Comparison of ENCODE assay signal across 47 mouse cellular contexts in the genomic region with DNA sequence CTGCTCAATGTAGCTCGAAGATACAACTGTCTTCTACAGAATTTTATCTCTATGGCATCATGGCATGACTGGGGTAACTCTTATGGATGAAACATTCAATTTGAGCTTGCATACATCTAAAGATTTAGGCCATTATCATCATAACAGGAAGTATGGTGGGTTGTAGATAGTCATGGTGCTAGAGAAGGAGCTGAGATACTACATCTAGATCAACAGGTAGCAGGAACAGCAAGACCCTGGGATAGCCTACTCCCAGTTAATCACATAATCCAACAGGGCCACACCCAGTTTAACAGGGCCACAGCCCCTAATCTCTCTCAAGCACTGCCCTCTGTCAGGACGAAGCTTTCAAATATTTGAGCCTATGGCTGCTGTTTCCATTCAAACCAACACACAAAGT. TPM values are rescaled to one million over a fixed set of nuclear protein-coding genes. Genes with fewer than 3 reads are reported as not detected.
"Had no signal": no experiment of that assay in that cellular context is flagged by ENCODE, and none has a peak within 500 bp of the region (broad histone marks: within the 10 kb centered on the region; RNA-seq: fewer than 3 reads in every experiment).

No protein-coding gene starts in this region.

- H3K27ac ChIP-seq: limb, embryonic 10.5 days; limb, embryonic 12.5 days; limb, embryonic 13.5 days; limb, embryonic 15.5 days; liver, embryonic 12.5 days; liver, embryonic 13.5 days; liver, embryonic 14.5 days; liver, embryonic 15.5 days; lung, embryonic 15.5 days; macrophage; midbrain, embryonic 10.5 days; midbrain, embryonic 12.5 days; midbrain, embryonic 13.5 days; midbrain, embryonic 15.5 days; neural tube, embryonic 12.5 days; neural tube, embryonic 13.5 days had no signal

- ATAC-seq: liver, embryonic 12.5 days; liver, postnatal 0 days; lung, postnatal 0 days; midbrain, embryonic 13.5 days; midbrain, embryonic 15.5 days; midbrain, embryonic 16.5 days had no signal

- H3K4me3 ChIP-seq: limb, embryonic 10.5 days; limb, embryonic 12.5 days; limb, embryonic 13.5 days; limb, embryonic 15.5 days; liver, embryonic 12.5 days; liver, embryonic 13.5 days; liver, embryonic 15.5 days; lung, embryonic 15.5 days; megakaryocyte, embryonic 14.5 days; midbrain, embryonic 10.5 days; midbrain, embryonic 12.5 days; midbrain, embryonic 13.5 days; midbrain, embryonic 15.5 days; myocyte; neural tube, embryonic 12.5 days; neural tube, embryonic 13.5 days had no signal

- DNase-seq: left cerebral cortex, postnatal 4 days; liver; liver, embryonic 13.5 days; liver, postnatal 0 days; lung, adult 18-20 months; lung, adult 2 months; lung, embryonic 14.5 days; lung, postnatal 10 days; lung, postnatal 14 days; lung, postnatal 36 days; lung, postnatal 4 days; midbrain, embryonic 14.5 days had no signal

- H3K4me1 ChIP-seq: limb, embryonic 10.5 days; limb, embryonic 12.5 days; limb, embryonic 13.5 days; limb, embryonic 15.5 days; liver, embryonic 12.5 days; liver, embryonic 13.5 days; liver, embryonic 15.5 days; lung, embryonic 15.5 days; megakaryocyte, embryonic 14.5 days; midbrain, embryonic 10.5 days; midbrain, embryonic 12.5 days; midbrain, embryonic 13.5 days; midbrain, embryonic 15.5 days; neural tube, embryonic 12.5 days; neural tube, embryonic 13.5 days had no signal

- H3K36me3 ChIP-seq: limb, embryonic 10.5 days; limb, embryonic 12.5 days; limb, embryonic 13.5 days; limb, embryonic 15.5 days; liver, embryonic 12.5 days; liver, embryonic 13.5 days; liver, embryonic 15.5 days; lung, embryonic 15.5 days; midbrain, embryonic 10.5 days; midbrain, embryonic 12.5 days; midbrain, embryonic 13.5 days; midbrain, embryonic 15.5 days; neural tube, embryonic 12.5 days; neural tube, embryonic 13.5 days had no signal

- H3K27me3 ChIP-seq: limb, embryonic 12.5 days; limb, embryonic 13.5 days; limb, embryonic 15.5 days; liver, embryonic 12.5 days; liver, embryonic 13.5 days; liver, embryonic 15.5 days; lung, embryonic 15.5 days; megakaryocyte, embryonic 14.5 days; midbrain, embryonic 12.5 days; midbrain, embryonic 13.5 days; midbrain, embryonic 15.5 days; neural tube, embryonic 12.5 days; neural tube, embryonic 13.5 days had no signal

- H3K4me2 ChIP-seq: limb, embryonic 12.5 days; limb, embryonic 13.5 days; limb, embryonic 15.5 days; liver, embryonic 11.5 days; liver, embryonic 12.5 days; liver, embryonic 13.5 days; liver, embryonic 15.5 days; lung, embryonic 14.5 days; lung, embryonic 15.5 days; midbrain, embryonic 11.5 days; midbrain, embryonic 12.5 days; midbrain, embryonic 13.5 days; midbrain, embryonic 15.5 days; neural tube, embryonic 12.5 days; neural tube, embryonic 13.5 days had no signal

- H3K9ac ChIP-seq: limb, embryonic 12.5 days; limb, embryonic 13.5 days; limb, embryonic 15.5 days; liver, embryonic 12.5 days; liver, embryonic 13.5 days; liver, embryonic 14.5 days; liver, embryonic 15.5 days; liver, postnatal 0 days; lung, embryonic 14.5 days; lung, embryonic 15.5 days; midbrain, embryonic 12.5 days; midbrain, embryonic 13.5 days; midbrain, embryonic 15.5 days; neural tube, embryonic 12.5 days; neural tube, embryonic 13.5 days had no signal

- H3K9me3 ChIP-seq: limb, embryonic 10.5 days; limb, embryonic 13.5 days; limb, embryonic 15.5 days; liver, embryonic 12.5 days; liver, embryonic 13.5 days; liver, embryonic 15.5 days; lung, embryonic 15.5 days; midbrain, embryonic 12.5 days; midbrain, embryonic 15.5 days; neural tube, embryonic 13.5 days had no signal

RNA-seq across cellular contexts. Expression of a gene that starts 9.0 kb away (rescaled TPM):
- total RNA-seq: left cerebral cortex, postnatal 14 days; left cerebral cortex, postnatal 25 days; left cerebral cortex, postnatal 36 days; left cerebral cortex, postnatal 4 days; liver, adult 2 months; megakaryocyte progenitor cell, adult 5-6 weeks; megakaryocyte, adult 5-6 weeks; megakaryocyte-erythroid progenitor cell, adult 5-6 weeks; midbrain, postnatal 0 days; monocyte, adult 5-6 weeks had no signal
- polyA plus RNA-seq: limb, embryonic 10.5 days; limb, embryonic 11.5 days; limb, embryonic 12.5 days; limb, embryonic 13.5 days; limb, embryonic 14.5 days; limb, embryonic 15.5 days; liver, embryonic 11.5 days; liver, embryonic 12.5 days; liver, embryonic 13.5 days; liver, embryonic 16.5 days; liver, postnatal 0 days; lung, adult 2 months; lung, embryonic 14.5 days; lung, embryonic 15.5 days; lung, embryonic 16.5 days; lung, postnatal 0 days; macrophage; midbrain, embryonic 10.5 days; midbrain, embryonic 11.5 days; midbrain, embryonic 12.5 days; midbrain, embryonic 13.5 days; midbrain, embryonic 14.5 days; midbrain, embryonic 15.5 days; midbrain, embryonic 16.5 days; midbrain, postnatal 0 days; myocyte; neural tube, embryonic 11.5 days; neural tube, embryonic 12.5 days; neural tube, embryonic 13.5 days had no signal

RNA-seq across cellular contexts. Expression of a gene that starts 25.5 kb away (rescaled TPM):
- total RNA-seq: left cerebral cortex, postnatal 14 days; left cerebral cortex, postnatal 25 days; left cerebral cortex, postnatal 36 days; left cerebral cortex, postnatal 4 days; megakaryocyte progenitor cell, adult 5-6 weeks; megakaryocyte, adult 5-6 weeks; megakaryocyte-erythroid progenitor cell, adult 5-6 weeks; midbrain, postnatal 0 days; monocyte, adult 5-6 weeks had no signal
- polyA plus RNA-seq: limb, embryonic 10.5 days; limb, embryonic 11.5 days; limb, embryonic 12.5 days; limb, embryonic 13.5 days; limb, embryonic 14.5 days; limb, embryonic 15.5 days; liver, embryonic 11.5 days; liver, embryonic 12.5 days; liver, embryonic 13.5 days; lung, adult 2 months; lung, embryonic 14.5 days; lung, embryonic 15.5 days; lung, embryonic 16.5 days; lung, postnatal 0 days; macrophage; midbrain, embryonic 10.5 days; midbrain, embryonic 11.5 days; midbrain, embryonic 12.5 days; midbrain, embryonic 13.5 days; midbrain, embryonic 14.5 days; midbrain, embryonic 15.5 days; midbrain, embryonic 16.5 days; midbrain, postnatal 0 days; neural tube, embryonic 11.5 days; neural tube, embryonic 12.5 days; neural tube, embryonic 13.5 days had no signal

RNA-seq across cellular contexts. Expression of a gene that starts 39.8 kb away (rescaled TPM):
- total RNA-seq: left cerebral cortex, postnatal 14 days; megakaryocyte progenitor cell, adult 5-6 weeks; megakaryocyte, adult 5-6 weeks; megakaryocyte-erythroid progenitor cell, adult 5-6 weeks; midbrain, postnatal 0 days; monocyte, adult 5-6 weeks had no signal
- polyA plus RNA-seq: limb, embryonic 10.5 days; limb, embryonic 11.5 days; limb, embryonic 12.5 days; limb, embryonic 13.5 days; liver, embryonic 11.5 days; liver, embryonic 12.5 days; liver, embryonic 13.5 days; liver, embryonic 14.5 days; lung, embryonic 14.5 days; lung, embryonic 15.5 days; lung, embryonic 16.5 days; lung, postnatal 0 days; macrophage; midbrain, embryonic 10.5 days; midbrain, embryonic 11.5 days; midbrain, embryonic 12.5 days; midbrain, embryonic 13.5 days; midbrain, embryonic 15.5 days; midbrain, embryonic 16.5 days; midbrain, postnatal 0 days; myocyte; neural tube, embryonic 11.5 days; neural tube, embryonic 12.5 days; neural tube, embryonic 13.5 days had no signal

RNA-seq across cellular contexts. Expression of a gene that starts 47.8 kb away (rescaled TPM):
- total RNA-seq: left cerebral cortex, postnatal 14 days; left cerebral cortex, postnatal 25 days; left cerebral cortex, postnatal 36 days; left cerebral cortex, postnatal 4 days; megakaryocyte progenitor cell, adult 5-6 weeks; megakaryocyte, adult 5-6 weeks; megakaryocyte-erythroid progenitor cell, adult 5-6 weeks; midbrain, postnatal 0 days; monocyte, adult 5-6 weeks had no signal
- polyA plus RNA-seq: limb, embryonic 10.5 days; limb, embryonic 11.5 days; limb, embryonic 12.5 days; limb, embryonic 13.5 days; limb, embryonic 15.5 days; liver, embryonic 11.5 days; liver, embryonic 12.5 days; lung, embryonic 14.5 days; lung, embryonic 15.5 days; lung, embryonic 16.5 days; lung, postnatal 0 days; macrophage; midbrain, embryonic 10.5 days; midbrain, embryonic 11.5 days; midbrain, embryonic 12.5 days; midbrain, embryonic 13.5 days; midbrain, embryonic 14.5 days; midbrain, embryonic 15.5 days; midbrain, embryonic 16.5 days; midbrain, postnatal 0 days; myocyte; neural tube, embryonic 11.5 days; neural tube, embryonic 12.5 days; neural tube, embryonic 13.5 days had no signal

RNA-seq across cellular contexts. Expression of a gene that starts 57.5 kb away (rescaled TPM):
- total RNA-seq: left cerebral cortex, postnatal 14 days; left cerebral cortex, postnatal 25 days; left cerebral cortex, postnatal 36 days; left cerebral cortex, postnatal 4 days; megakaryocyte progenitor cell, adult 5-6 weeks; megakaryocyte, adult 5-6 weeks; megakaryocyte-erythroid progenitor cell, adult 5-6 weeks; monocyte, adult 5-6 weeks had no signal
- polyA plus RNA-seq: limb, embryonic 10.5 days; limb, embryonic 11.5 days; limb, embryonic 12.5 days; limb, embryonic 13.5 days; liver, embryonic 11.5 days; liver, embryonic 12.5 days; liver, embryonic 13.5 days; liver, embryonic 14.5 days; liver, embryonic 15.5 days; liver, embryonic 16.5 days; lung, embryonic 14.5 days; lung, embryonic 15.5 days; lung, embryonic 16.5 days; lung, postnatal 0 days; macrophage; midbrain, embryonic 10.5 days; midbrain, embryonic 11.5 days; midbrain, embryonic 12.5 days; midbrain, embryonic 13.5 days; midbrain, embryonic 14.5 days; midbrain, embryonic 15.5 days; midbrain, embryonic 16.5 days; midbrain, postnatal 0 days; myocyte; neural tube, embryonic 11.5 days; neural tube, embryonic 12.5 days; neural tube, embryonic 13.5 days had no signal
